Mouse (Mus musculus): ENCODE results near the gene Pbxip1. TPM values are rescaled to one million over a fixed set of nuclear protein-coding genes. Genes with fewer than 3 reads are reported as not detected.

Pbxip1 gene
- total RNA-seq, 2 experiments from 2014 or later, result 58.7 to 58.8 TPM

GRCm38 (mm10) chr3:89481488-89481887, 45.0 kb downstream of the Pbxip1 start:
- DNase-seq (ENCODE audit: low spot score in 2 of 2), result no peak

DNA sequence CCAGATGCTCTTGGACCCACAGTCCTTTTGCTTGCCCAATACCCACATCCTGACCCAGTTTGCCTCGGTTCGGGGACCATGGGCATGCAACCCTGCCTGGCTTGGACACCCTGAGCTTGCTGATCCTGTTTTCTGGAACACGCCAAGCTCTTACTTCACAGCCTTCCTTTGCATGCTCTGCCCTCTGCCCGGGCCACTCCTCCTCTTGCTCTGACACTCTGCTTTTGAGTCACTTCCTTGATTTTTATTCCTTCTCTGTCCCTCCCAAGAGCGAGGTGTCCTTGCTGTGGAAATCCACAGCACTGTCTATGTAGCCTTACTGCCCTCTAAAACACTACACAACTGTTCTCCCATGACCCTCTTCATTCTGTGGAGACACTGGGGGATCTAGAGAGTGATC, 45.7 kb downstream of the Pbxip1 start:
- no peak for DNase-seq (ENCODE audit: low spot score in 2 of 2)

GRCm38 (mm10) chr3:89484766-89485524, 48.4 kb downstream of the Pbxip1 start:
- DNase-seq (ENCODE audit: low spot score in 2 of 2), result peak; percentile 56 to 62

- no peak for DNase-seq (ENCODE audit: low spot score in 2 of 2)
Observed at GRCm38 (mm10) chr3:89486111-89486510, 49.6 kb downstream of the Pbxip1 start.

DNA sequence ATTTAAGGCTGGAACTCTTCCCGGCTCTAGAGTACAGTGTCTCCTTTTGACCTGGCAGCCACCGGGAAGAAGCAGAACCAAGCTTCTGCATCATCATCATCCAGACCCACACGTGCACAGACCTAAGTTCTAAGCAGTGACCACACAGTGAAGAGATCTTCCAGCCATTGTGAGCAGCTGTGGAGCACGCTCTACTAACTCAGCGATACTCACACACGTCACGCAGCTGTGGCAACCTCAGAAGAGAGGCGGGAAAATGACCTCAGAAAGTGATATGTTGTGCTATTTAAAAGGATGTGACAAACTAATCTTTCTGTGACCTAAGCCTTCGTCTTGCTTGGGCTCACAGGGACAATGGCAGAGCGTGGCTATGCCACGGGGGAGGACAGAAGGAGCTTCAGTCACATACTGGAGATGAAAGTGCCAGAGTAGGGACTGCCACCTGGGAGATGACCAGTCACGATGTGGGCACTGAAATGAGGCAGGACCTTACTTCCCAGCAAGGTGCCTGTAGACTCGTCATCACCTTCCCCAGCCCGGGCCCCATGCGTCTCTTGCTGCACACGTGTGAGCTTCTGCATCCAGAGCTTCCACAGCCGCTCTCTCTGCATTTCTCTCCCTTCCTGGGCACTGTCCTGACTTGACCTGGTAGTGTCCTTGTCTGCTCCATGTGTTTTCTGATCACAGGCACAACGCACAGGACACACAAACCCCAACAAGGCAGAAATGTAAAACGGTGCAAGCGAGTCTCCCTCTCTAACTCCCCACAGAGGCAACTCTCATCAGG, 50.6 kb downstream of the Pbxip1 start:
- DNase-seq (ENCODE audit: low spot score in 2 of 2), result no peak

- DNase-seq (ENCODE audit: low spot score in 2 of 2), result no peak
Observed at GRCm38 (mm10) chr3:89490790-89491189, 54.3 kb downstream of the Pbxip1 start.

GRCm38 (mm10) chr3:89491559-89491958, 55.1 kb downstream of the Pbxip1 start:
- no peak for DNase-seq (ENCODE audit: low spot score in 2 of 2)

DNA sequence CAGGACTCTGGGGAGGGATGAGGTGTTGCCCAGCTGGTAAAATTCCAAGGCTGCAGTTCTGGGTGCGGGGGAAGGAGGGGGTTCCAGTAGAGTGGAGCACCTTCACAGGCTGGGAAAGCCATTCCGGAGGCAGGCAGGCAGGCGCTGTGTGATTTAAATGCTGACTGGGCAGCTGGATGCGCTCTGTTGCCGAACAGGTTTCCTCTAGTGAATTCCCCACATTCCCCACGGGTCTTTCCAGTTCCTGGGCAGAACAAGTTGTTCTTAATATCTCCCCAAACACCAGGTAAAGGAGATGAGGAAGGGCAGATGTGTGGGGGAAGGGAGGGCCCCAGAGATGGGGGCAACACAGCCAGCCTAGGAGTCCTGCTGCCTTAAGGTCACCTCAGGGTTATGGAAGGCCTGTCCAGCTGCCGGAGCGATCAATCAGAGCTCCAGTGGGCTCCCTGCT, 56.2 kb downstream of the Pbxip1 start:
- no peak for DNase-seq (ENCODE audit: low spot score in 2 of 2)

DNA sequence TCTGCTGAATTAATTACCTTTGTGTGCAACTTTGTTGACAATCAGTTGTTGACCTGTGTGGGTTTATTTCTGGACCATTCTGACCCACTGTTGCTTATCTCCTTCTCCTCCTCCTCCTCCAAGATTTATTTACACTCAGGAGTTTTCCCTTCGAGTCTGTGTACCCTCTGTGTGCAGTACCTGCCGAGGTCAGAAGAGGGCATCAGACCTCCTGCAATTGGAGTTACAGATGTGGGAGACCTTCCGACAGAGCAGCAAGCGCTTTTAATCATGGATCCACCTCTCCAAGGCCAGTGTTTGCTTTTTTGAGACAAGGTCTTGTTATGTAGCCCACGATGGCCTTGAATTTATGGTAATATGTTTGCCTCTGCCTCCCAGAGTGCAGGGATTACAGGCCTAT, 58.1 kb downstream of the Pbxip1 start:
- DNase-seq (ENCODE audit: low spot score in 2 of 2), result no peak

DNA sequence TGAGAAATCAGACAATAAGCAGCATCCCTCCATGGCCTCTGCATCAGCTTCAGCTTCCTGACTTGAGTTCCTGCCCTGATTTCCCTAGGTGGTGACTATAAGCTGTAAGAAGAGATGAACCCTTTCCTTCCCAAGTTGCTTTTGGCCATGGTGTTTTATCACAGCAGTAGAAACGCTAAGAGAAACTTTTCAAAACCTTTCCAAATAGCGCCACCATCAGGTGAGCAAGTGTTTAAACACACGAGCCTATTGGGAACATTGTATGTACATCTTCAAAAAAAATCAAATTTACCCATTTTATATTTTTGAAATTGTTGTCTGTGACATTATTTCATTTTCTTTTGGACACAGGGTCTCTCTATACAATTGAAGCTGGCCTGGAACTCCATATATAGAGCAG, 59.9 kb downstream of the Pbxip1 start:
- DNase-seq (ENCODE audit: low spot score in 2 of 2), result no peak

GRCm38 (mm10) chr3:89499696-89500095, 63.2 kb downstream of the Pbxip1 start:
- DNase-seq (ENCODE audit: low spot score in 2 of 2), result no peak

Other genes starting within 250 kb of the Pbxip1 start
- 10 to 100 TPM; 60.8 to 61.2 TPM for gene Gba, start 233.8 kb upstream of the Pbxip1 start, total RNA-seq (2021)
- gene Thbs3, start 221.5 kb upstream of the Pbxip1 start, total RNA-seq (2021), result 10 to 100 TPM; 31.1 to 36.7 TPM
- 100 to 1,000 TPM; 179 to 182 TPM for gene Mtx1, start 209.6 kb upstream of the Pbxip1 start, total RNA-seq (2021)
- gene Muc1, start 207.6 kb upstream of the Pbxip1 start, total RNA-seq (2021), result 1 to 10 TPM; 1.2 to 8.9 TPM
- 100 to 1,000 TPM; 120 to 130 TPM for gene Krtcap2, start 190.7 kb upstream of the Pbxip1 start, total RNA-seq (2021)
- 1 to 10 TPM; 3.4 to 4.9 TPM for gene Trim46, start 190.4 kb upstream of the Pbxip1 start, total RNA-seq (2021)
- gene Dpm3, start 177.3 kb upstream of the Pbxip1 start, total RNA-seq (2021), result 100 to 1,000 TPM; 108 TPM
- gene Slc50a1, start 166.1 kb upstream of the Pbxip1 start, total RNA-seq (2021), result 10 to 100 TPM; 62.4 to 63.1 TPM
- gene Efna1, start 155.6 kb upstream of the Pbxip1 start, total RNA-seq (2021), result 10 to 100 TPM; 32.1 to 35.2 TPM
- gene Efna3, start 113.7 kb upstream of the Pbxip1 start, total RNA-seq (2021), result 1 to 10 TPM in 1 of 2 experiments, under 1 TPM in 1; 0.84 to 1.6 TPM
- gene Efna4, start 98.7 kb upstream of the Pbxip1 start, total RNA-seq (2021), result 1 to 10 TPM; 3.3 to 6.1 TPM
- 10 to 100 TPM; 60.7 to 74.6 TPM for gene Adam15, start 86.7 kb upstream of the Pbxip1 start, total RNA-seq (2021)
- under 1 TPM; 0.25 to 0.48 TPM for gene Dcst2, start 74.7 kb upstream of the Pbxip1 start, total RNA-seq (2021)
- 1 to 10 TPM in 1 of 2 experiments, under 1 TPM in 1; 0.81 to 1.2 TPM for gene Dcst1, start 71.5 kb upstream of the Pbxip1 start, total RNA-seq (2021)
- 10 to 100 TPM; 41.8 to 47.2 TPM for gene Zbtb7b, start 41.9 kb upstream of the Pbxip1 start, total RNA-seq (2021)
- gene Lenep, start 33.9 kb upstream of the Pbxip1 start, total RNA-seq (2021), result not detected
- 10 to 100 TPM; 30.9 to 36.8 TPM for gene Flad1, start 24.8 kb upstream of the Pbxip1 start, total RNA-seq (2021)
- gene Cks1b, start 18.3 kb upstream of the Pbxip1 start, total RNA-seq (2021), result 10 to 100 TPM; 64.2 to 66.3 TPM
- 100 to 1,000 TPM; 142 to 145 TPM for gene Shc1, start 18.3 kb upstream of the Pbxip1 start, total RNA-seq (2021)
- gene Pygo2, start 6.5 kb upstream of the Pbxip1 start, total RNA-seq (2021), result 10 to 100 TPM; 43.0 to 44.3 TPM
- 10 to 100 TPM; 14.9 to 17.3 TPM for gene Pmvk, start 17.8 kb downstream of the Pbxip1 start, total RNA-seq (2021)
- 1 to 10 TPM; 6.6 to 7.2 TPM for gene Kcnn3, start 83.5 kb downstream of the Pbxip1 start, total RNA-seq (2021)

Data from adrenal gland, postnatal 4 days (tissue).